Mouse (Mus musculus): ENCODE data around the gene Rora. TPM values are rescaled to one million over a fixed set of nuclear protein-coding genes. Genes with fewer than 3 reads are reported as not detected.

The Rora gene
- polyA plus RNA-seq, 1 experiment, result 24.1 TPM

DNA sequence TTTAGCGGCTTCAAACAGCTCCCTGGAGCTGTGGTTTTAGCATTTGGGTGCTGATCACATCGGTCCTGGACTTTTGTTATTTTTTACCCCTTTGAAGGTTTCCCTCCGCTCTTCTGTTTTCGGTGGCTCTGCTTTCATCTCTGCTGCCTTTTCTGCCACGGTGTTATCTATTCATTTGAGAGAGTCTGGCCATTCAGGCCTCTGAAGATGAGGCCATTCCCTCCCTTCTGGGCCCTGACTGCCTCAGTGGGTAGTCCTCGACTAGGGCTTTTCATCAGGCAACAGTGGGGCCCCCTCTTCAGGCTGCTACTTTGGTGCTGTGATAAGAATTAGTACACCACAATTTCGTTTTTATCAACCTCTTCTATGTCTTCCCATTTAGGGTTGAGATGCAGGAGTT, 617.3 kb downstream of the Rora start:
- TF ChIP-seq POLR2A (IDR thresholded peaks at IDR 0.05; ENCODE audit: control insufficient read depth, low read depth, low read length) (no peak), CTCF (IDR thresholded peaks at IDR 0.05; ENCODE audit: control insufficient read depth, insufficient read depth, insufficient replicate concordance, low read depth, low read length) (no peak)
- no peaks in the 10 kb centered on the region for H3K27me3 ChIP-seq (ENCODE audit: control insufficient read depth, insufficient read depth, low read length)
- H3K27ac ChIP-seq (ENCODE audit: control insufficient read depth, insufficient read depth, low read depth, low read length), result no peak overlapping the region
- H3K4me3 ChIP-seq (ENCODE audit: control insufficient read depth, low read depth, low read length), result no peak overlapping the region
- no peaks in the 10 kb centered on the region for H3K36me3 ChIP-seq (ENCODE audit: control insufficient read depth, insufficient read depth, low read length)
- H3K4me1 ChIP-seq (ENCODE audit: control insufficient read depth, insufficient read depth, low read length), result no peaks in the 10 kb centered on the region

DNA sequence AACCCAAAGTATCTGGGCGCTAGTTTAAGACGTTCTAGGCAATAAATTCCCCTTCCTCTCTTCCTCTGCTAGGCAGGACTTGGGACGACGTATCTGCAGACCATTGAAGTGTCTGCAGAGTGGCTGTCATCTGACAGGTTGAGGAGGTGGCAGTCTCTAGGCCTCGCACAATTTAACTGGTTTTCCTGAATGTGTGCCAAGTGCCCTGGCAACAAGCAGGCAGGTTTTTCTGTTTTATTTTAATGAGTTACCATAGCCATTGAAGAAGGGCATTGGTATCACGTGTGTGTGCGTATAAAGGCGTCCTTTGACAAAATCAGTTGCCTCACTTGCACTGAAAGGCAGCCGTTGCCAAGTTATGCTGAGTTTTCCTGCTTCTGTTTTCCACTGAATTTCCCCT, 619.3 kb downstream of the Rora start:
- TF ChIP-seq CTCF (IDR thresholded peaks at IDR 0.05; ENCODE audit: control insufficient read depth, insufficient read depth, insufficient replicate concordance, low read depth, low read length) (no peak), POLR2A (IDR thresholded peaks at IDR 0.05; ENCODE audit: control insufficient read depth, low read depth, low read length) (no peak)
- H3K4me3 ChIP-seq (ENCODE audit: control insufficient read depth, low read depth, low read length), result no peak overlapping the region
- H3K4me1 ChIP-seq (ENCODE audit: control insufficient read depth, insufficient read depth, low read length), result no peaks in the 10 kb centered on the region
- no peaks in the 10 kb centered on the region for H3K27me3 ChIP-seq (ENCODE audit: control insufficient read depth, insufficient read depth, low read length)
- no peak overlapping the region for H3K27ac ChIP-seq (ENCODE audit: control insufficient read depth, insufficient read depth, low read depth, low read length)
- no peaks in the 10 kb centered on the region for H3K36me3 ChIP-seq (ENCODE audit: control insufficient read depth, insufficient read depth, low read length)

DNA sequence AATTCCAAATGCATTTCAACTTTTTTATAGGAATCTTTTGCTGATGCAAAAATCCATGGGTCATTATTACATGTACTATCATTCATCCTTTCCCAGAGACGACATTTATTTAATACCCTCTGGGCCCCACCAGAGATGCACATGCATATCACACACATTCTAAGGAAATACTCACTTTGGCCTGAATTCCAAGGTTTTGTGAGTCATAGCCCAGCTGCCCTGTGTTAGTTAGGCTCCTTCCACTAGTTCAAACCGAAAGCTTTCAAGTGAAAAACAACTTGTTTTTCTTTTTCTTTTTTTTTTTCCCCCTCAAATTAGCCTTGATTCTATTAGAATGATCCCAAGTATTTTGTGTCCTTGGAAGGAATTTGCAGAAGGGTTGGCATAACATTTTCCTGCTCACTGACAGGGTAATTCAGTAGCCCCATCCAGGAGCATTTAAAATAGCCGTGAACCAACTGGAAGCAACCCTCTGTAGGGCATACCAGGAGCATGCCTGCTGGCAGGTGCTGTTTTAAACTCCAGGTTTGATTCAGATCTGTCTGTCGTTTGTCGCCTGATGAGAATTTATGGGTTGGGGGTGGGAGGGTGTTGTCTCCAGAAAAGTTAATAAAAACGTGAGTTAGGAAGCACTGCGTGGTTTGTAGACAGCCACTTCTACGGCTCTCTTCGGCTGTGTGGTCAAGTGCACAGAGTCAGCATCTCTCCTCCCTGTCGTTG, 621.3 kb downstream of the Rora start:
- TF ChIP-seq POLR2A (IDR thresholded peaks at IDR 0.05; ENCODE audit: control insufficient read depth, low read depth, low read length) (no peak), CTCF (IDR thresholded peaks at IDR 0.05; ENCODE audit: control insufficient read depth, insufficient read depth, insufficient replicate concordance, low read depth, low read length) (no peak)
- H3K27ac ChIP-seq (ENCODE audit: control insufficient read depth, insufficient read depth, low read depth, low read length), result no peak overlapping the region
- no peaks in the 10 kb centered on the region for H3K4me1 ChIP-seq (ENCODE audit: control insufficient read depth, insufficient read depth, low read length)
- H3K27me3 ChIP-seq (ENCODE audit: control insufficient read depth, insufficient read depth, low read length), result no peaks in the 10 kb centered on the region
- H3K4me3 ChIP-seq (ENCODE audit: control insufficient read depth, low read depth, low read length), result no peak overlapping the region
- H3K36me3 ChIP-seq (ENCODE audit: control insufficient read depth, insufficient read depth, low read length), result no peaks in the 10 kb centered on the region

GRCm38 (mm10) chr9:69277256-69277655, 623.7 kb downstream of the Rora start:
- Histone ChIP-seq H3K27ac (ENCODE audit: control insufficient read depth, insufficient read depth, low read depth, low read length) (no peak overlapping the region), H3K4me3 (ENCODE audit: control insufficient read depth, low read depth, low read length) (no peak overlapping the region), H3K27me3 (ENCODE audit: control insufficient read depth, insufficient read depth, low read length) (no peaks in the 10 kb centered on the region), H3K36me3 (ENCODE audit: control insufficient read depth, insufficient read depth, low read length) (no peaks in the 10 kb centered on the region), H3K4me1 (ENCODE audit: control insufficient read depth, insufficient read depth, low read length) (no peaks in the 10 kb centered on the region)
- no peak for TF ChIP-seq CTCF (IDR thresholded peaks at IDR 0.05; ENCODE audit: control insufficient read depth, insufficient read depth, insufficient replicate concordance, low read depth, low read length)
- TF ChIP-seq POLR2A (IDR thresholded peaks at IDR 0.05; ENCODE audit: control insufficient read depth, low read depth, low read length), result no peak

DNA sequence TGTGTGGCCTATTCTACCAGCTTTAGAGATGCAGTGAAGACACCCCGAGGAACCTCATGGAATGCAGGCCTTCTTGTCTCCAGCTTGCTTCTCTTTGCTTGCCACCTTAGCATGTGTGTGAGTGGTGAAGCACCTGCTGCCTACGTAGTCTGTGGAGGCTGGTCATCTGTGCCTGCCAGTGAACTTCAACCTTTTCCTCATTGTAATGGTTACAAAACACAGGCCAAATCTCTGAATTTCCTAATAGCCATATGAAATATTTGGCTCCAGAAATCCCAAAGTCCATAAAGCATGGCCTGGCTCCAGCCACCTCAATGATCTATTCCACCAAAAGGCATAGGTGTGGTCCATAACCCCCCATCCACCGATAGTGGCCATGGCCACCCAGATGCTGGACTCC, 631.4 kb downstream of the Rora start:
- peaks cover 2% of the 10 kb centered on the region; the same call in 1 of the 2 replicates for H3K4me1 ChIP-seq (ENCODE audit: control insufficient read depth, insufficient read depth, low read length)

DNA sequence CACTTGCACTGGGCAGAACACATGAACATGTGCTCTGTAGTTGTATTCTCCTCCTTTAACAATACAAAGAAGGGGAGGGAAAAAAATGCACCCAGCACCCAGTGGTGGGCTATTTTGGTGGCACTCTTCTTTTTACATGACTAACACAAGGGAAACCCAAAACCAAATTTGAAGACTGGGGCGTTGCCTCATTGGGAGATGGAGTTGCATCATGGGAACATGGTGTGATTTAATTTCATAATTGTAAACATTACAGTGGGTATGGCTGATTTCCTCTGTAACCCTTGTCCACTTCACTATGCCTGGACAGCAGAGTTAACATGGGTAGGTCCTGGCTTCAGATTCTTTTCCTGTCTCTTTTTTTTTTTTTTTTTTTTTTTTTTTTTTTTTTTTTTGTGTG, 634.5 kb downstream of the Rora start:
- no peaks in the 10 kb centered on the region for H3K36me3 ChIP-seq (ENCODE audit: control insufficient read depth, insufficient read depth, low read length)

More for the DNA sequence above, 631.4 kb downstream of the Rora start:
- no peak overlapping the region for H3K4me3 ChIP-seq (ENCODE audit: control insufficient read depth, low read depth, low read length)
- no peaks in the 10 kb centered on the region for H3K27me3 ChIP-seq (ENCODE audit: control insufficient read depth, insufficient read depth, low read length)
- TF ChIP-seq CTCF (IDR thresholded peaks at IDR 0.05; ENCODE audit: control insufficient read depth, insufficient read depth, insufficient replicate concordance, low read depth, low read length), result no peak
- TF ChIP-seq POLR2A (IDR thresholded peaks at IDR 0.05; ENCODE audit: control insufficient read depth, low read depth, low read length), result no peak
- no peaks in the 10 kb centered on the region for H3K36me3 ChIP-seq (ENCODE audit: control insufficient read depth, insufficient read depth, low read length)
- no peak overlapping the region for H3K27ac ChIP-seq (ENCODE audit: control insufficient read depth, insufficient read depth, low read depth, low read length)

GRCm38 (mm10) chr9:69288586-69288985, 635.0 kb downstream of the Rora start:
- no peak overlapping the region for H3K4me3 ChIP-seq (ENCODE audit: control insufficient read depth, low read depth, low read length)

More for the DNA sequence above, 634.5 kb downstream of the Rora start:
- Histone ChIP-seq H3K27ac (ENCODE audit: control insufficient read depth, insufficient read depth, low read depth, low read length) (no peak overlapping the region), H3K4me3 (ENCODE audit: control insufficient read depth, low read depth, low read length) (no peak overlapping the region), H3K27me3 (ENCODE audit: control insufficient read depth, insufficient read depth, low read length) (no peaks in the 10 kb centered on the region; the same call in 1 of the 2 replicates), H3K4me1 (ENCODE audit: control insufficient read depth, insufficient read depth, low read length) (peaks cover 7% of the 10 kb centered on the region)
- TF ChIP-seq CTCF (IDR thresholded peaks at IDR 0.05; ENCODE audit: control insufficient read depth, insufficient read depth, insufficient replicate concordance, low read depth, low read length) (no peak), POLR2A (IDR thresholded peaks at IDR 0.05; ENCODE audit: control insufficient read depth, low read depth, low read length) (no peak)

More at GRCm38 (mm10) chr9:69288586-69288985, 635.0 kb downstream of the Rora start:
- no peak overlapping the region for H3K27ac ChIP-seq (ENCODE audit: control insufficient read depth, insufficient read depth, low read depth, low read length)
- peaks cover 7% of the 10 kb centered on the region for H3K4me1 ChIP-seq (ENCODE audit: control insufficient read depth, insufficient read depth, low read length)
- TF ChIP-seq POLR2A (IDR thresholded peaks at IDR 0.05; ENCODE audit: control insufficient read depth, low read depth, low read length), result no peak
- TF ChIP-seq CTCF (IDR thresholded peaks at IDR 0.05; ENCODE audit: control insufficient read depth, insufficient read depth, insufficient replicate concordance, low read depth, low read length), result no peak
- H3K27me3 ChIP-seq (ENCODE audit: control insufficient read depth, insufficient read depth, low read length), result no peaks in the 10 kb centered on the region; the same call in 1 of the 2 replicates
- no peaks in the 10 kb centered on the region for H3K36me3 ChIP-seq (ENCODE audit: control insufficient read depth, insufficient read depth, low read length)
